Mouse (Mus musculus): Measurements from ENCODE around the gene Hmcn1.

DNA sequence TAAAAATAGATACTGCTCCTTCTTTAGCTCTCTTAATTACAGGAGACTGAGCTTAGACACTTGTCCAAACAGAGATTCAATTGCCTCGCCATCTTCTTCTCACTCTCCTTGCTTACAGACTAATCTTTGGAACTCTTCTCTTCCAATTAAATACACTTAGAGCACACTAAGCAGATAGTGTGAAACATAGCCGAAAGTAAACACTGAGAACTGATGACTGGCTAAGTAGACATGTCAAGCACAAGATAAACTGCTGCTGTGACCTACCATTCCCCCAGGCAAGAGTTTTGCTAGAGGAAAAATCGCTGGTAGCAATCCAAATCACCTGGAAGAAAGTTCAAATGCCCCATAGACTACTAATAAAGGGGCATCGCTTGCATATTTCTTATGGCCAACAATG is 178.3 kb downstream of the Hmcn1 start:
- TF ChIP-seq CTCF (IDR thresholded peaks at IDR 0.05; ENCODE audit: insufficient read depth, low read depth, low read length) (no peak), POLR2A (IDR thresholded peaks at IDR 0.05; ENCODE audit: insufficient read depth, low read depth, low read length) (no peak)
